Mouse (Mus musculus) heart, embryonic 11.5 days (tissue): Measurements from ENCODE around the gene Ccdc97. TPM values are rescaled to one million over a fixed set of nuclear protein-coding genes. Genes with fewer than 3 reads are reported as not detected.

Source experiments
- ATAC-seq: fragments of 200-750 bp; cut with Nextera tagmentation; replicated peaks from 2 replicates; pipeline ENCODE4 v1.8.0; 2017; ENCODE audit warnings: moderate library complexity; ENCODE audit not compliant: insufficient number of reproducible peaks, low FRiP score, low TSS enrichment
- H3K27ac ChIP-seq: fragments of 300-500 bp; sonication (generic); 2 replicates; pipeline ENCODE4 v1.5.1; 2014; ENCODE audit warnings: mild to moderate bottlenecking, low read depth, low read length
- H3K27me3 ChIP-seq: fragments of 300-500 bp; sonication (generic); 2 replicates; pipeline ENCODE4 v1.6.1; 2014; ENCODE audit warnings: mild to moderate bottlenecking, low read length, mixed read lengths; ENCODE audit not compliant: control insufficient read depth, insufficient read depth
- H3K36me3 ChIP-seq: fragments of 300-500 bp; sonication (generic); 2 replicates; pipeline ENCODE4 v1.6.1; 2014; ENCODE audit warnings: mild to moderate bottlenecking, low read length, moderate library complexity, mixed read lengths; ENCODE audit not compliant: control insufficient read depth, insufficient read depth
- H3K4me1 ChIP-seq: fragments of 300-500 bp; sonication (generic); 2 replicates; pipeline ENCODE4 v1.6.1; 2014; ENCODE audit warnings: low read length; ENCODE audit not compliant: control insufficient read depth, insufficient read depth
- H3K4me2 ChIP-seq: fragments of 300-500 bp; sonication (generic); 2 replicates; pipeline ENCODE4 v1.6.1; 2014; ENCODE audit warnings: mild to moderate bottlenecking, moderate library complexity
- H3K4me3 ChIP-seq: fragments of 300-500 bp; sonication (generic); 2 replicates; pipeline ENCODE4 v1.5.1; 2014; ENCODE audit warnings: low read depth, low read length
- H3K9ac ChIP-seq: fragments of 300-500 bp; sonication (generic); 2 replicates; pipeline ENCODE4 v1.6.1; 2014; ENCODE audit warnings: mild to moderate bottlenecking, low read depth, low read length, moderate library complexity
- H3K9me3 ChIP-seq: fragments of 300-500 bp; sonication (generic); replicated peaks from 2 replicates; pipeline ENCODE4 v1.6.1; 2016; ENCODE audit warnings: low read length; ENCODE audit not compliant: control insufficient read depth
- WGBS: fragments of 180-500 bp; shearing (Covaris S2); extraction: QIAGEN DNeasy Blood & Tissue Kit; methylation state at CpG from one replicate; pipeline ENCODE4 v1.1.7; 2014; ENCODE audit not compliant: insufficient replicate concordance; 5-methylcytosine and 5-hydroxymethylcytosine counted together
- polyA plus RNA-seq: library from polyadenylated mRNA; unstranded; fragments of >200 nt; fragmentation: Nextera tagmentation; extraction: Ambion mirVana; gene quantifications from 2 replicates; pipeline ENCODE4 v1.2.1, GENCODE M21; 2014

The Ccdc97 gene
- polyA plus RNA-seq, result 25.5 and 25.6 TPM in 2 replicates

DNA sequence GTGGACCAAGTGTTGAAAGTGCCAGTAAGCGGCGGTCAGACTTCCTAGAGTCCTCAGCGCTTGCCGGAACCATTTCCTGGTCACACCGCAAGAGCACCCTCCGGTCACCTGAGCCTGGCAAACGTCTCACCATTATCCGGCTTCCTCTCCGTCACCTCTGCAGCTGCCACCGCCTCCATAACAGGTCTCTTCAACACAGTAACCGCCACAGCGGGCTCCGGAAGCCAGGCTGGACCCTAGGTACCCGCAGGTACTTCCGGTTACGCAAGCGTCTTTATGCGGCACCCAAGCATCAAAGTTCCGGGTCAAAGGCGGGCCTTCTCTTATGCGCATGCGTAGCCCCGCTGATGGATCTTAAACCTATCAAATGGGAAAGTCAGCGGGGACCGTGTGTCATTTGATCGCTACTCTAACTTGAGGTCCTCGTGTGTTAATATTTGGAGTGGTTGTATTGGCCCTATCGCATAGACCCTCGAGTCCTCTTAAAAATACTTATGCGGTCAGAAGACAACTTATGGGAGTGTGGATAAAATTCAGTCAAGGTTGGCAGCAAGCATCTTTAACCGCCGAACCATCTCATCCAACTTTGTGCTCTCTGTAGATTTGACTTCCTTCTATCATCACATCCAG, at the start of gene Ccdc97:
Gene Ccdc97 (minus strand): TSS at position 301 of the 630 bp plus-strand sequence.
- peak within 1 kb of the TSS; percentile 84 for H3K9ac ChIP-seq
- peak within 1 kb of the TSS; percentile 88 for H3K4me2 ChIP-seq
- WGBS, result 4% methylated on average over 32 of the region's 32 CpGs
- peaks cover 35% of the 10 kb centered on the region for H3K36me3 ChIP-seq
- ATAC-seq, result peak; percentile 60
- no peaks in the 10 kb centered on the region for H3K27me3 ChIP-seq
- H3K9me3 ChIP-seq, result no peaks in the 10 kb centered on the region
- H3K27ac ChIP-seq, result peak within 1 kb of the TSS; percentile 83
- peaks cover 13% of the 10 kb centered on the region for H3K4me1 ChIP-seq
- H3K4me3 ChIP-seq, result peak within 1 kb of the TSS; percentile 76

- H3K36me3 ChIP-seq, result peaks cover 31% of the 10 kb centered on the region; the same call in 1 of the 2 replicates
- ATAC-seq, result no peak
- no peaks in the 10 kb centered on the region for H3K9me3 ChIP-seq
- no peak overlapping the region for H3K9ac ChIP-seq
- no peak overlapping the region for H3K27ac ChIP-seq
- 0 out of 2 replicates have a peak, but pooled peaks cover 6% of the 10 kb centered on the region for H3K4me1 ChIP-seq
- no peak overlapping the region for H3K4me3 ChIP-seq
- no peak overlapping the region for H3K4me2 ChIP-seq
- no peaks in the 10 kb centered on the region for H3K27me3 ChIP-seq
- WGBS, result 84% methylated on average over 5 of the region's 5 CpGs
These were observed 49.3 kb upstream of the Ccdc97 start for GRCm38 (mm10) chr7:25768229-25768628.

DNA sequence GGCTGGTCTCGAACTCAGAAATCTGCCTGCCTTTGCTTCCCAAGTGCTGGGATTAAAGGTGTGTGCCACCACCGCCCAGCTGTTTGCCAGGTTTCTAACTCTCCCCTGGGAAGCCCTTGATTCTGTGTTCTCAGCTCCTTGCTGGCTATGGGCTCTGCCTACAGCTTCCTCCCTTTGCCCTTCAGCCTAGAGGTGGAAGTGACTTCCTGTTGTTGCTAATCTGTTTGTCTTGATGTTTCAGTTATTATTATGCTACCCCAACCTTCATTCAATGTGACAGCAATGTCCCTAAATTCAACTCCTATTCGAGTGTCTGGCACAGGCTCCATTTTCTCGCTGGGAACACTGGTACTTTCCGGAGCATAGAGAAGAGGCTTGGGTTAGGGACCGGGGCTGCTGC, 47.2 kb upstream of the Ccdc97 start:
- Histone ChIP-seq H3K27ac (no peak overlapping the region), H3K27me3 (no peaks in the 10 kb centered on the region), H3K4me3 (no peak overlapping the region), H3K4me2 (no peak overlapping the region), H3K36me3 (peaks cover 33% of the 10 kb centered on the region; the same call in 1 of the 2 replicates), H3K4me1 (0 out of 2 replicates have a peak, but pooled peaks cover 6% of the 10 kb centered on the region), H3K9ac (no peak overlapping the region), H3K9me3 (no peaks in the 10 kb centered on the region)
- WGBS, result 77% methylated on average over 6 of the region's 6 CpGs
- no peak for ATAC-seq

DNA sequence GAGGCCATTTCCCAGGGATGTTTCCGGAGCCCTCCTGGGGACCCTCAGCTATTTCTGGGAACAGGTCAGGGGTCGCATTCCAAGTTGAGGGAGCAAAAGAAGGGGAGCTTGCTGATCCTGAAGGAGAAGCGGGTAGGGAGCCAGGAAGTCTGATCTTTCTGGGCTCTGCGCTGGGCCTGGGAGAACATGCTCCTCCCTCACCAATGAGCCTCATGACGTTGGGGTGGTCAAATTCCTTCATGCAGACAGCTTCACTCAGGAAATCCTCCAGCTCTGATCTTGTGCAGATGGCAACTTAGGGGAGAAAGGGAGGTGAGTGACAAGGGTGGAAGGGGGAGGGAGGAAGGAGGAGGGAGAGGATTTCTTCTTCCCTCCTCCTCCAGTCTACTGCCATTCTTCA, 45.3 kb upstream of the Ccdc97 start:
- no peaks in the 10 kb centered on the region for H3K9me3 ChIP-seq
- WGBS, result 29% methylated on average over 5 of the region's 5 CpGs
- no peak overlapping the region for H3K4me3 ChIP-seq
- H3K27ac ChIP-seq, result peak overlapping the region; percentile 22; the same call in 1 of the 2 replicates
- H3K27me3 ChIP-seq, result no peaks in the 10 kb centered on the region
- H3K9ac ChIP-seq, result no peak overlapping the region
- no peak overlapping the region for H3K4me2 ChIP-seq
- 0 out of 2 replicates have a peak, but pooled peaks cover 6% of the 10 kb centered on the region for H3K4me1 ChIP-seq
- H3K36me3 ChIP-seq, result peaks cover 24% of the 10 kb centered on the region; the same call in 1 of the 2 replicates
- 0 out of 2 replicates have a peak, but pooled peaks have one; percentile 12 for ATAC-seq

DNA sequence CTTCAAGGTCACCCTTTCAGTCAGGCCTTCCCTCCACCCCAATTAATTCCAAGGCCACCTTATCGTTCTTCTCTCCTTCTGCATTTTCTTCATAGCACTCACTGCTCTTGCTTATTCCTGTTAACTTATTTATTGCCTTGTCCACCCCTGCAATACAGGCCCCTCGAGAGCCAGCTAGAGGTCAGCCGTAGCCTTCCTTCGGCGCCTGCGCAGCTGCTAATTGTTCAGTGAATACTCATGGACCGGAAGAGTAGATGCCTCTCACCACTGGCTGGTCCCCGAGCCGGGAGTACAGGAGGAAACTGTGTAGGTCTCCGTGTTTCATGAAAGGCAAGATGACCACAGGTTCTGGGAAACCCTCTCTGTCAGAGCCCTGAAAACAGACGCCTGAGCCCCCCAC, 44.8 kb upstream of the Ccdc97 start:
- Histone ChIP-seq H3K9ac (no peak overlapping the region), H3K27me3 (no peaks in the 10 kb centered on the region), H3K4me2 (no peak overlapping the region), H3K9me3 (no peaks in the 10 kb centered on the region), H3K4me3 (no peak overlapping the region), H3K27ac (no peak overlapping the region), H3K36me3 (peaks cover 24% of the 10 kb centered on the region; the same call in 1 of the 2 replicates), H3K4me1 (0 out of 2 replicates have a peak, but pooled peaks cover 6% of the 10 kb centered on the region)
- ATAC-seq, result no peak
- 61% methylated on average over 11 of the region's 11 CpGs for WGBS

DNA sequence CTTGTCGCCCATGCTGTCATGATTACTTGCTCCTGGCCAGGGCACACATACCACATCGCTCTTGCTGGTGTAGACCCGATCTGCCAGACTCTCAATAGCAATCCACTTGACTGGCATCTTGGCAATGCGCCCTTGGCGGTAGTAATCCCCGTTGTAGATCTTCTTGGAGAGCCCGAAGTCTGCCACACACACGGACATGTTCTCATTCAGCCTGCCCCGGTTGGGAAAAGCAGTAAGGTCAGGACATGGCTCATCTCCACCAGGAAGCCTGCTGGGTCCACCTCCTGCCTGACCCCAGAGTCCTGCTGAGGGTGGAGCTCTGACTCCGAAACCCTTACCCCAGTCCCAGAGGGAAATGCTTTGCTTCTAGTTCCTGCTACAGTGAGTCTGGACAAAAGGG, 42.5 kb upstream of the Ccdc97 start:
- ATAC-seq, result no peak
- H3K9ac ChIP-seq, result no peak overlapping the region
- H3K27me3 ChIP-seq, result no peaks in the 10 kb centered on the region
- H3K4me2 ChIP-seq, result no peak overlapping the region
- no peak overlapping the region for H3K27ac ChIP-seq
- H3K4me3 ChIP-seq, result no peak overlapping the region
- 0 out of 2 replicates have a peak, but pooled peaks cover 6% of the 10 kb centered on the region for H3K4me1 ChIP-seq
- WGBS, result 79% methylated on average over 10 of the region's 10 CpGs
- H3K36me3 ChIP-seq, result peaks cover 12% of the 10 kb centered on the region; the same call in 1 of the 2 replicates
- H3K9me3 ChIP-seq, result no peaks in the 10 kb centered on the region

DNA sequence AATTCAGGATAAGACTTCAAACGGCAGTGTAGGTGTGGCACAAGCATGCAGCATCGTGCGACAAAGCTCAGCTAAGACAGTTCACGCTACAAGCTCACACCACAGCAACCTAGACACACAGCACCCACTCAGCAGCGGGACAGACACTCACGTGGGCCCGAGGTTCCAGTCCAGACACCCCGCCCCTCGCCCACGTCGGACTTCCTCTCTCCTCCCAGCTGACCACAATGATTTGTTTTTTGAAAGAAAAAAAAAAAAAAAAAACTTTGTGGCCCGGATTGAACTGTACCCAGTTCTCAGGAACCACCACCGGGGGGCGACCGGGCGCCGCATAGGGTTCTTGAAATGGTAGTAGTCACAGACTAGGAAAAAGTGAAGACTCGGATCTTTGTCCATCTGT, 37.1 kb upstream of the Ccdc97 start:
- H3K4me3 ChIP-seq, result peak overlapping the region; percentile 93
- peak; percentile 19; the same call in 1 of the 2 replicates for ATAC-seq
- H3K9ac ChIP-seq, result peak overlapping the region; percentile 68
- peaks cover 2% of the 10 kb centered on the region; the same call in 1 of the 2 replicates for H3K36me3 ChIP-seq
- under 1% methylated on average over 18 of the region's 18 CpGs for WGBS
- H3K4me2 ChIP-seq, result peak overlapping the region; percentile 95
- no peaks in the 10 kb centered on the region for H3K27me3 ChIP-seq
- peaks cover 16% of the 10 kb centered on the region for H3K4me1 ChIP-seq
- H3K27ac ChIP-seq, result peak overlapping the region; percentile 90
- no peaks in the 10 kb centered on the region for H3K9me3 ChIP-seq

DNA sequence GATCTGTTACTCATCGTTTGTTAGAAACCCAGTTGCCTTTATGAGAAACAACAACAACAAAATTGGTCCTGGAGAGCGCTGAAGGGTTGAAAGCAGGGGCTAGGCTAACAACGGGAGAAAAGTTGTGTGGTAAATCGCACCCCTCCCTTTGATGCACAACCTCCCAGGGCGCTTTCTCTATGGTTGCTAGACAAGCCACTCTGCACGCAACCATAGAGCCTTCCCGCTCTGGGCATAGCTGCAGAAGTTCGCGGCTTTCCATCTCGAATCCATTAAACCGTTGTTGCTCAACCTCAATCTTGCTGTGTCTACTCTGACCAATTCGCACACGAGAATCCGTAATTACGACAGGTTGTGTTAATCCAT, 36.6 kb upstream of the Ccdc97 start:
- Histone ChIP-seq H3K9ac (peak overlapping the region; percentile 68), H3K9me3 (no peaks in the 10 kb centered on the region), H3K4me2 (peak overlapping the region; percentile 95), H3K27me3 (no peaks in the 10 kb centered on the region), H3K4me3 (peak overlapping the region; percentile 93), H3K36me3 (peaks cover 6% of the 10 kb centered on the region), H3K27ac (peak overlapping the region; percentile 90), H3K4me1 (peaks cover 16% of the 10 kb centered on the region)
- ATAC-seq, result peak; percentile 36
- under 1% methylated on average over 15 of the region's 15 CpGs for WGBS
